Mouse (Mus musculus) retina, embryonic 14.5 days (tissue): ENCODE measurements at regions not wholly inside any gene's neighbourhood (a gene's known extent, or its start where the extent isn't known, plus 50 kb on each side); places are given as distances from the start of the nearest gene placed in this dataset.
A peak's percentile ranks its signal among the peaks of the same experiment; 100 is the strongest.

Experiments used
- DNase-seq: peaks from one replicate; pipeline ENCODE4 v3.0.0-alpha.2; 2015; ENCODE audit warnings: low spot score

DNA sequence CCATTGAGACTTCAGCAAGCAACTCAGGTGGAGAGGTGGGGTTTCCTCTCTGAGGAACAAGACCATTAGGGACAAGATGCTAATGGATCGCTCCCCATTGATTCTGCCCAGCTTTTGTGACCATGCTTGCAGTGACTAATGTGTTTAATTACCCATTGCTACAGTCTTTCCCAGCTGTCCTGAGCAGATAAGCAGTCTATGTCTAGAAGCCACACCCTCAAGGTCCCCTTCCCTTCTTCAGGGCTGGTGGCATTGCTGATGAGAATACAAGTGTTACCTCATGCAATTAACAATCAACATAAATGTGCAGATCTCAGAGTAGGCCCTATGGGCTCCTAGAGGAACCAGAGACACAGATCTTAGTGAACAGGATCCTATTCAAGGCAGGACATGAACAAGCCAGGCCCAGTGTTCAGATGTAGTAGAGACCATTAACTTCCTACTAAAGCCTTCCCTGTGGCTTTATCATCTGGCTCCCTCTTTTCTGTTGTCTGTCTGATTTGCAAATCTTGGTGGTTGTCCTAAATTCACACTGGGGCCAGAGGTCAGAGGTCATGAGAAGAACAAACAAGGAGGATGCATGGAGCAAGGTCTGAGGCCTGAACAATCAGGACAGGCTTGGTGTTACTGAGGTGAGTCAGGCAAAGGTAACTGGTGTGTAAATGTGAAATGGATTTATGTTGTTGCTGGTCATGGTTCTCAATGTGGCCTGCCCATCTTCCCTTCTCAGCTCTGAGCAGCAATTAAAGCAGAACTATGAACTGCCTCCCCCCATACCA is 56.8 kb downstream of the Odc1 start:
- no peak for DNase-seq

DNA sequence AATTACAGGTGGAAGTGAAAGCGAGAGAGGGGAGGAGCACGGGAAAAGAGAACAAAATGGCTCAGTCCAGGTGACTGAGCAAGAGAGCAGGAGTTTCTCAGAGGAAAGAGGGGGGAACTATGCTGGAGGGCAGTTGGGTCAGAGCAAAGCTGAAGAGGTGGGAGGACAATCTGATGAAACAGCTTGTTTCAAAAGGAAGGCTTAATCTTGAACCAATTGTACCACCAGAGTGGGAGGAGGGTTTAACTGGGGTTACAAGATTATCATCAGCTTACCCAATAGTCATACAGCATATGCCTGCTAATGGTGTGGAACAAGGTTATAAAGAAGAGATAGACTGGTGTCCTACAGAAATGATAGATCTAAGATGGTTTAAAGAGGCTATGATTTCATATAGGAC is 59.0 kb downstream of the Odc1 start:
- DNase-seq, result no peak

DNA sequence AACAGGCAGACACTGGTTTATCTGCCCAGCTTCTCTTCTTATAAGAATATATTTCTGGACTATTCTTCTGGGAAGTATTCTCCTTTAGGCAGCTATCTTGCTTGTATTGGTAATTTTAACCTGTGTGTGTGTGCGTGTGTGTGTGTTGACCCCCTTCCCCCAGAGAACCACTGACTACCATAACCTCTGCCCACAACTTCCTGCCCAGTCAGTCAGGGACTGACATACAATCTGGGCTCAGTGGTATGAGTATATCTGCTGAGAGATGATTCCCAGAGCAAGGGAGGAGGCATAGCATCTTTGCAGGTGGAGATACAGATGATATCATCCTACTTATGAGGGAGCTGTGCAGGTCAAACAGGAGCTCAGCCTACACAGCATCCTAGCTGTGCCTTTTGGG is 65.8 kb downstream of the Odc1 start:
- no peak for DNase-seq

DNA sequence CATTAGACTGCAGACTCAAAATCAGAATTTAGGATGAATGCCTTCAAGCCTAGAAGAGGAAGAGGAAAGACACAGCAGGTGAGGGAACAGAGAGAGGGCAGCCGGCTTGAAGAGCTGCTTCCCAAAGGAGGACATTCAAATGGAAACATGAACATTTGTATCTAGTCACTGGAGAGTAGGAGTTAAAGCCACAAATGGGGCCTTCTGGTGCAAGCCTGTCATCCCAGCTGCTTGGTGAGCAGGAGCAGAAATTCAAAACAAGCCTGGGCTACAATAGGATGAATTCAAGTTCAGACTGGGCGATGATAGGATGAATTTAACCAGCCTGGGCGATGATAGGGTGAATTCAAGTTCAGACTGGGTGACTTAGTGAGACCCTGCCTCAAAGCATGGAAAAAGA is 67.4 kb downstream of the Odc1 start:
- no peak for DNase-seq

DNA sequence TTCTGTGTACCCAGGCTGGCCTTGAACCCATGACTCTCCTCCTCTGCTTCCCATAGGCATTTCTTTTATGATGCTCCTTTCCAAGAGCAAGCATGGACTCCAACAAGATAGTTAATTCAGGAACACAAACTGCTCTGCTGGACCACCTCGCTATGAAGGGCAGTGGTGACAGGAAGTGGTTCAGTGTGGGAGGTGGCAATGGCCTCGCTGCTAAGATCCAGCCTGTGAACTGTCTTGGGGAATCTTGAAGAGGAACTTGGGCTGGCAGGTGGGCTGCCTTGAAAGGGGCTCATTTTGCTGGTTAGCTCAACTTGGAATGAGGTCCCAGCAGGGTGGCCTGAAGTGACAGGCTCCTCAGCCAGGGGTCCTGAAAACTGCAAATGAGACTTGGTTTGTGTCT is 72.4 kb upstream of the Hpcal1 start:
- DNase-seq, result no peak

DNA sequence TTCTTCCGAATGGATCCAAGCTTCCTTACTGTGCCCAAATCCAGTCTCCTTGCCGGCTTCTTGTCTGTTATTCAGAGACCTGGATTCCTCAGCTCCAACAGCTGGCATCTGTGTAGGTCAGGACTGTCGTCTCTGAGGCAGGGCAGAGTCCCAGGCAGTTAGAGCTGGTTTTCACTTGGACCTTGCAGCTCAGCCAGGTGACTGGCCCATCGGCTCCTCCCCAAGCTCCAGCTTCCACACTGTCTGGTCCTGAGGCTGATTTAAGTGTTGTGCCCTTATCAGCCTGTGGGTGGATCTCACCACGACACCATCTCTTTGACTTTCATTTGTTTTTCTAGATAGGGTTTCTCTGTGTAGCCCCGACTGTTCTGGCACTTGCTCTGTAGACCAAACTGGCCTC is 70.4 kb upstream of the Hpcal1 start:
- no peak for DNase-seq

DNA sequence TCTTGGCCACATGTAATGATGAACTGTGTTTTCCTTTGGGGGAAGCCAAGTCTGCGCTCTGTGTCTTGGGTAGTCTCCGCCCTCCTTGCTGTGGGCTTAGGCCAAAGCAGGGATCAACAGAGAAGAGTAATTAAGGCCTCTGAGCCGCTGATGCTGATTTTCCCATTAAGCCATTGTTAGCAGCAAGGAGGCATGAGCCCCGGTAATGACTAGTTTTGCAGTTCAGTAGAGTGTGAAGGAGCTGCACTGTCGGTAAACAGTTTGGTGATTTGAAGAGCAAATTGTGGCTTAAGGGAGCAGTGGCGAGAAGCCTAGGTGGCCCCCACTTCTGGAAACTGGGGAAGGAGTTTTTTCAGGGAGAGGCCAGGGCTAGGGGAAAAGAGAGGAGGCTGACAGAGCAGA is 69.2 kb upstream of the Hpcal1 start:
- peak; percentile 79 for DNase-seq

DNA sequence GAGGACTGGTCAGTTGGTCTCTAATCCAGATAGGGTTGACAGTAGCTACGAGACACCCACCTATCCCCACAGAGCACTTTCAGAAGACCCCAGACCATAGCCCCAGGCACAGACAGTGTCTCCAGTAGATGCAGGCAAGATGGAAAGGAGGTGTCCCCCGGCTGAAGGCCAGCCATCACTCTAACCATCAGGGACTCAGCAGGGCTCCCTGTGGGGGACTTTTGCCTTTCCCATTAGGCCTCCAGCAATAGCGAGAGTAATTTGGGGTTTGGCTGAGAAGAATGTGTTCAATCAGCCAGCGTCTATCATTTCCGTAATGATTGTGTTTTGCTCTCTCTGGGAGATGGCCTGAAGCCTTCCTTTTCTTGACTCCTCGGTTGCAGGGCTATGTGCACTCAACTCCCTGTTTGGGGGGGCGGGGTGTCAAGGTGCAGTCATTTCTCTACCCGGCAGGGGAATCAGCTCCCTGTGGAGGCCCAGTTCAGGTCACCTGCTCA is 68.1 kb upstream of the Hpcal1 start:
- peak; percentile 64 for DNase-seq

DNA sequence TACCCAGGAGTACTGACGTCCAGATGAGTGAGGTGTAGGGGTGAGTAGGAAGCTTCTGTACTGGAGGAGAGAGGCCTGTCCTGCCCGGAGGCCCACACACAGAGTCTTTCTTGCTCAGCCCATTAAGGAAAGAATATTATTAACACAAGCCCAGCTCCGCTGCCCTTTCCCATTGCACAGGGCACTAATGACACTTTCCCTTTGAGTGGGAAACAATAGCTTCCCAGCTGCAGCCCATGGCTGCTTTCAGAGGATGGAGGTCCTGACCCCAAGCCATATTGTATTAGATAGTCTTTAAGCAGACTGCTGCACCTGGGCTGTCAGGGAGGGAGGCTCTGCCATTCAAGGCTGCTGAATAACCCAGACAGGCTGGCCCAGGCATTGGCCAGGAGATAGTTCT is 64.6 kb upstream of the Hpcal1 start:
- peak; percentile 89 for DNase-seq

DNA sequence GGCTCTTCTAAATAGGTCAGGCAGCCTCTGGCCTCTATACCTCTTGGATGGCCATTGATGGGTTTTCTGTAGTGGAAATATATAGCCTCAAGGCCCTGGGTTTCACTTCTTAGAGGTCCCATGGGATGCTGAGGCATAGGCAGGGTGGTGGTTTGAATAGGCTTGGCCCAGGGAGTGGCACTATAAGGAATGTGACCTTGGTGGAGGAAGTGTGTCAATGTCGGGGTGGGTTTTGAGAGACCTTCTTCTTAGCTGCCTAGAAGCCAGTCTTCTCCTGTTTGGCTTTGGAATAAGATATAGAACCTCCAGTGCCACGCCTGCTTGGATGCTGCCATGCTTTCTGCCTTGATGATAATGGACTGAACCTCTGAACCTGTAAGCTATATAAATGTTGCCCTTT is 59.5 kb upstream of the Hpcal1 start:
- no peak for DNase-seq

DNA sequence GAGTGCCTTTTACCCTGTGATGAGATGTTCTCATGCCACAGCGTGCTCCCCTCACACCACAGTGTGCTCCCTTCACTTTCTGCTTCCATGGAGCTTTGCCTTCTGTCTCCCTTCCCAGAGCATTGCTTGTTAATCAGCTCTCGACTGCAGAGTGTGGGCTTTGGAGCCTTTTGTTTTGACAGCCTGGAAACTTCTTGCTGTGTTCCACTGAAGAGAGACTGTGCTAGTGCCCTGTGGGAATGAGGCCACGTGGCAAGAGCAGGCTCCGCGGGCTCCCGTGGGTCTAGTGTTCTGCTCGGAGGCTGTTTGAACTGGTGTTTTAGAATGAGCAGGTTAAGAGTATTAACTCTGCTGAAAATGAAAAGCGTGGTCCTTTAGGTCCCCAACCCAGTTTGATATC is 54.5 kb upstream of the Hpcal1 start:
- no peak for DNase-seq

DNA sequence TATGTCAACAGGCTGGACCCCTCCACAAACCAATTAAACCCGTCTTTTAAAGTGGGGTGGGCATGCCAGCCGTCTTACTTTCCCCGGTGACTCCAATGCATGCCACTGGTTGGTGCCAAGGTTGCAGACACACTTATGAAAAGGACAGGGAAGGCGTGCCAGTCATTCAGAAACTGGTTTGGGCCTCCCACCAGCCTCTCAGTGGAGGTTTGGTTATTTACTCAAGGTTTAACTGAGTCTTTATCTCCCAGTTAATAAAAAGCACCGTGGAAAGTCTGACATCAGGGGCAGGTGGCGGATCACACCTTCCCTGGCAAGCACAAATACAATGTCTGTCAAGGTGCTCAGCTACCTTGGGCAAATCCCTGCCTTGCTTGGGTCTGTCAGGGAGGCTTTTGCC is 54.1 kb upstream of the Hpcal1 start:
- no peak for DNase-seq
